Mouse (Mus musculus) testis, adult 2 months (tissue): ENCODE results near the gene Fam13c. TPM values are rescaled to one million over a fixed set of nuclear protein-coding genes. Genes with fewer than 3 reads are reported as not detected.

ENCODE experiments used
- H3K27ac ChIP-seq: fragments of 200-500 bp; 2 replicates; pipeline ENCODE4 v1.5.1; 2012; ENCODE audit warnings: low read depth, low read length; ENCODE audit not compliant: control insufficient read depth, insufficient read depth
- H3K27me3 ChIP-seq: fragments of 200-500 bp; 2 replicates; pipeline ENCODE4 v1.6.1; 2012; ENCODE audit warnings: mild to moderate bottlenecking, low read length, moderate library complexity; ENCODE audit not compliant: control insufficient read depth, insufficient read depth
- H3K36me3 ChIP-seq: fragments of 200-500 bp; 2 replicates; pipeline ENCODE4 v1.6.1; 2012; ENCODE audit warnings: mild to moderate bottlenecking, low read length; ENCODE audit not compliant: control insufficient read depth, insufficient read depth
- H3K4me1 ChIP-seq: fragments of 200-500 bp; 2 replicates; pipeline ENCODE4 v1.6.1; 2012; ENCODE audit warnings: low read length; ENCODE audit not compliant: control insufficient read depth, insufficient read depth
- H3K4me3 ChIP-seq: fragments of 200-500 bp; 2 replicates; pipeline ENCODE4 v1.5.1; 2012; ENCODE audit warnings: low read depth, mild to moderate bottlenecking, low read length, moderate library complexity, mixed read lengths; ENCODE audit not compliant: control insufficient read depth
- CTCF ChIP-seq: fragments of 200-500 bp; IDR thresholded peaks from 2 replicates; pipeline ENCODE4 v1.5.1; 2012; ENCODE audit warnings: low read depth, mild to moderate bottlenecking, inconsistent platforms, low read length, moderate library complexity; ENCODE audit not compliant: control insufficient read depth, insufficient read depth, insufficient replicate concordance
- POLR2A ChIP-seq: fragments of 200-500 bp; IDR thresholded peaks from 2 replicates; pipeline ENCODE4 v1.6.1; 2012; ENCODE audit warnings: low read depth, mild to moderate bottlenecking, inconsistent platforms, low read length, moderate library complexity; ENCODE audit not compliant: control insufficient read depth
- polyA plus RNA-seq: library from polyadenylated mRNA; depleted of rRNA; stranded (reverse); fragments of >200 nt; gene quantifications from 2 replicates; pipeline ENCODE4 v1.2.3, GENCODE M21; 2012; rRNA removed

Fam13c gene
- polyA plus RNA-seq = 1.9 and 2.2 TPM in 2 replicates

DNA sequence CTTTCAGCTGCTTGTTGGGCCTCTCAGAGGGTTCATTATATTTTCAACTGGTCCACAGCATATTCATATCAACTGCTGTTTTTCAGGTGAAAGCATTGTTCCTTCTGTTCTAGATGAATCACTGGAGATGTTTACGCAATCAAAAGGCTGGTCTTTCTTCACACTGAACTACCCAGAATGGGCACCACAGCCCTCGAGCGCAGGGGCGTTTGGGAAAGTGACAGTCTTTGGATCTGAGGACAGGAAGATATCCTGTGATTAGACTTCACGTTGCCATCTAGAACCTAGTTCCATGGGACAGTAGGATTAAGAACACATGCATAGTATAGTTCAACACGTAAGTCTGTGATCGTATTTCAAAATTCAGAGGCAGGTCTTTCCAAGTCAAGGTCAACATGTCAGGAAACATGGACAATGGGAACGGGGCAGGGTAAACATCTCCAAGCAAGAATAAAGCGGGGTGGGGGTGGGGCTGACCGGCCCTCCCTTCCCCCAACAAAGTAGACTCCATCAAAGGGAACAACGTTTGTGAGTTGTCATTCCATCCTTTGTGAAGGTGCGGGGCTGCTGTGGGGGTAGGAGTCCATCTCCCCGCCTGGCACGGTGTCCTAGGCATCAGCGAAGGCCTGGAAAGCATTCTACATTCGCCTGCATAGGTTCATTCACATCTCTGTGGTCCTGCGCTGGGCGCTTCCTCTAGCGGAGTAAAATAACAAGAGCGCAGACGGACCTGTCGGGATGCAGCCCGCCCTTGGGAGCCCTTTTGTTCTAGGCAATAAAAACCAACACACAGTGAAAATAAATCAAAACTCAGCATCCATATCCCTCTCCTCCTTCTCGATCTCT lies at the start of gene Fam13c:
Gene Fam13c, plus strand, starts transcription at position 806 of the 846 bp plus-strand sequence.
- H3K4me3 ChIP-seq = peak within 1 kb of the TSS; percentile 61
- no peaks in the 10 kb centered on the region for H3K36me3 ChIP-seq
- H3K4me1 ChIP-seq = peaks cover 6% of the 10 kb centered on the region
- no peaks in the 10 kb centered on the region for H3K27me3 ChIP-seq
- H3K27ac ChIP-seq = peak within 1 kb of the TSS; percentile 46
- TF ChIP-seq POLR2A (no peak), CTCF (no peak)

DNA sequence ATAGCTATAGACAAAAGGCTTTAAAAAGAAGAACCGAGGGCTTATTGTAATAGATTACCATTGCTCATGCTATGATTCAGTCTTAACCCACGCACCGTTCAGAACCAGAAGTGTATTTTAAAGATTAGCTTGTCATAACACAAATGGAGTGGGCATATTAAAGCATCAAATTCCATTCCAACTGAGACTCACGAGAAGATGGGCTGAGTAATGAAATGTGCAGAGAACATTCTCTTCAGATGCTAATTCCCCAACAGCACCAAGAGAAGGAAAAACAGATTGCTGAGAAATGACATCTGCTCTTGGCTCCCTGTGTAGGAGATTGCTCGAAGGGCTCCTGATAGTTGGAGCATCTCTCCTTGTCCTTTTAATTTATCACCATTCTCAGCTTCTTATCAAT lies 44.4 kb upstream of the Fam13c start:
- Histone ChIP-seq H3K27ac (no peak overlapping the region), H3K27me3 (no peaks in the 10 kb centered on the region), H3K4me1 (no peaks in the 10 kb centered on the region), H3K4me3 (no peak overlapping the region), H3K36me3 (no peaks in the 10 kb centered on the region)
- TF ChIP-seq POLR2A = no peak
- TF ChIP-seq CTCF = no peak

DNA sequence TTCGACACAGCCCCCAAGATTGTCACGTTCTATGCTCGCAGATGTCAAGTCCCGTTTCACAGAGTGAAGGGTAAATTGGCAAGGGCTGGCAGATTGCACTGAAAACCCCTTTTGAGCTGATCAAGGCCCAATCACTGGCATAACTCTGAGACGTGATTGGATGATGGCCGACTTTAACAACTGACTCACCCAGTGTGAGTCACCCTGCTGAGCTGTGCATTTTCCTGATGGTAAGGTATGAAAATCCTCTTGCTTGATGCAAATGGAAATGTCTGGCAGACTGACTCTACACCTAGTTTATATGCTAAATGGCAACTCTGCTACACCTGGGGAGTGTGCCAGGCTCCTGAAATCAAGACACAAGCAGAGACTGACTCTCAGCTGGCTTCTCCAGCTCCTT lies 42.1 kb upstream of the Fam13c start:
- no peaks in the 10 kb centered on the region for H3K4me1 ChIP-seq

DNA sequence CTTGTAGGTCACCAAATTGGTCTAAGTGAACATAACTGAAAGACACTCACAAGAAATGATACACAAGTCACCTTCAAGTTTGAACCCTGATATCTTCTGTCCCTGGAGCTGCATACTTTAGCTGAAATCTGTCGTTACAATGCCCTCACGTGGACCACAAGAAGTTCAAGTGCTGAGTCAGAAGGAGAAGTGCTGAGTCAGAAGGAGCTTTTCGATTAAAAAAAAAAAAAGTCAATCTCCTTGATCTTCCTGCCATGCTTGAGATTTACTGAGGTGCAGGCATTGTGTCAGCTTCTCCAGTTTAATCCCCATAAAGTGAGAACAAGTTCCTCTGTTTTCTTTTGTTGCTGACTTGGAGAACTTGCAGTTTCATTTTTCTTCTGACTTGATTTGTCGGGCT lies 38.3 kb upstream of the Fam13c start:
- Histone ChIP-seq H3K4me3 (no peak overlapping the region), H3K27me3 (no peaks in the 10 kb centered on the region), H3K4me1 (no peaks in the 10 kb centered on the region), H3K27ac (no peak overlapping the region), H3K36me3 (no peaks in the 10 kb centered on the region)
- TF ChIP-seq CTCF = no peak
- TF ChIP-seq POLR2A = no peak

More for the DNA sequence above, 42.1 kb upstream of the Fam13c start:
- Histone ChIP-seq H3K36me3 (no peaks in the 10 kb centered on the region), H3K27me3 (no peaks in the 10 kb centered on the region), H3K27ac (no peak overlapping the region), H3K4me3 (no peak overlapping the region)
- TF ChIP-seq POLR2A (no peak), CTCF (no peak)

DNA sequence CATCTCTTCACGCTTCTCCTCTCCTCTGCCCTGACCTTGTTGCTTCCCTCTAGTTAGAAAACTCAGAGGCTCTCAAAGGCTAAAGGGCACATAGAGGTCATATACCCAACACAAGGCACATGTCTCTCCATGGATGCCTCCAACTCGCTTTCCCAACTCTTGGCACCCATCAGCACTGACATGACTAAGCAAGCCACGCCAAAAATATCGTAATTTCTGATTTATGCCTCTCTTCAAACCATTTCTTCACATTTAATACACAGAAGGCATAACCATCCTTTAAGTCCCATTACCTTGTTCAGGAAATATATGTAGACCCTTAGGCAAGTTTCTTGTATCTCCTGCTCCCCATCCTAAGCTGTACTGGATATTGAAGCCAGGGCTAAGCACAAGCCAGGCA lies 37.6 kb upstream of the Fam13c start:
- no peak overlapping the region for H3K4me3 ChIP-seq
- no peak overlapping the region for H3K27ac ChIP-seq
- H3K36me3 ChIP-seq = no peaks in the 10 kb centered on the region
- H3K27me3 ChIP-seq = no peaks in the 10 kb centered on the region
- no peak for TF ChIP-seq CTCF
- TF ChIP-seq POLR2A = no peak
- no peaks in the 10 kb centered on the region for H3K4me1 ChIP-seq

DNA sequence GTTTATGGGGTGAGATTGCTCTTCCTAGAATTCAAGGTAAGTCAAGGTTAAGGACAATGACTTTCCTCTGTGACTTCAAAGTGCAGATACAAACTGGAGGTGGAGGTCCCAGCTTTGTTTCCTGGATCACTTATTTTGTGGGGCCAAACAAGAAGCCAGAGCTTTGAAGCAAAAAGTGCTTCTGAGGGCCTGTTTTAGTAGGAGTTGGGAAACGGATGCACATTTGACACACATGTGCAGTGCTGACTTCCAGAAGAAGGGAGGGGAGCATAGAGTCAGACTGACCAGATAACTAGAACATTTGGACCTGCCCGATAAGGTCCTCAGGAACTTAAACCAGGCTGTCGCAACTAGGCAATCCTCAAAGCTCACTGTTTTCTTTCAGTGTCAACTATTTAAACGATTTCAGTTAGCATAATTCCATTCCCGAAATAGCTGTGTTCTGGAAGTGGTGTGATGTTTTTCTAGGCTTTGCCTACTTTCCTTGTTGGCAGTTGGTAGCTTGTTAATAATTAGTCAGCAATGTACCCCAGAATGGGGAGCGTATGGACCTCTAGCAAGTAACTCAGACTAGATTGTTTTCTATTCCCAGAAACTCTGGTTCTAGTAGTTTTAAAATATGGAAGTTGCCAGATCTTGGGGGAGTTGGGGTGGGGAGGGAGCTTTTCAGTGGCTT lies 22.3 kb upstream of the Fam13c start:
- Histone ChIP-seq H3K4me1 (no peaks in the 10 kb centered on the region), H3K27ac (no peak overlapping the region), H3K27me3 (no peaks in the 10 kb centered on the region), H3K4me3 (no peak overlapping the region), H3K36me3 (no peaks in the 10 kb centered on the region)
- TF ChIP-seq POLR2A (no peak), CTCF (no peak)
